Mouse (Mus musculus) limb, embryonic 11.5 days (tissue): ENCODE results near the gene Cdk5rap3. TPM values are rescaled to one million over a fixed set of nuclear protein-coding genes. Genes with fewer than 3 reads are reported as not detected.
A peak's percentile ranks its signal among the peaks of the same experiment; 100 is the strongest.

Source experiments
- ATAC-seq: fragments of 200-750 bp; cut with Nextera tagmentation; 2 replicates; pipeline ENCODE4 v1.8.0; 2017; ENCODE audit warnings: low read depth; ENCODE audit not compliant: insufficient number of reproducible peaks, low FRiP score, low TSS enrichment
- DNase-seq: peaks from one replicate; pipeline ENCODE4 v3.0.0-alpha.2; 2015; ENCODE audit warnings: low spot score
- H3K27ac ChIP-seq: fragments of 300-500 bp; sonication (generic); replicated peaks from 2 replicates; pipeline ENCODE4 v1.5.1; 2014; ENCODE audit warnings: low read depth, mild to moderate bottlenecking, low read length
- H3K27me3 ChIP-seq: fragments of 300-500 bp; sonication (generic); 2 replicates; pipeline ENCODE4 v1.6.1; 2014; ENCODE audit warnings: mild to moderate bottlenecking, low read length, mixed read lengths; ENCODE audit not compliant: control insufficient read depth, insufficient read depth
- H3K36me3 ChIP-seq: fragments of 300-500 bp; sonication (generic); 2 replicates; pipeline ENCODE4 v1.6.1; 2014; ENCODE audit warnings: mild to moderate bottlenecking, low read length, moderate library complexity, mixed read lengths; ENCODE audit not compliant: control insufficient read depth, insufficient read depth
- H3K4me1 ChIP-seq: fragments of 300-500 bp; sonication (generic); 2 replicates; pipeline ENCODE4 v1.6.1; 2014; ENCODE audit warnings: low read length, mixed read lengths; ENCODE audit not compliant: control insufficient read depth, insufficient read depth
- H3K4me2 ChIP-seq: fragments of 300-500 bp; sonication (generic); 2 replicates; pipeline ENCODE4 v1.6.1; 2014; ENCODE audit warnings: low read depth, mild to moderate bottlenecking, moderate library complexity; ENCODE audit not compliant: severe bottlenecking
- H3K4me3 ChIP-seq: fragments of 300-500 bp; sonication (generic); 2 replicates; pipeline ENCODE4 v1.5.1; 2014; ENCODE audit warnings: low read depth, low read length
- H3K9ac ChIP-seq: fragments of 300-500 bp; sonication (generic); 2 replicates; pipeline ENCODE4 v1.6.1; 2014; ENCODE audit warnings: mild to moderate bottlenecking, low read length
- H3K9me3 ChIP-seq: fragments of 300-500 bp; sonication (generic); 2 replicates; pipeline ENCODE4 v1.6.1; 2016; ENCODE audit warnings: low read length; ENCODE audit not compliant: control insufficient read depth
- WGBS: fragments of 180-500 bp; shearing (Covaris S2); extraction: QIAGEN DNeasy Blood & Tissue Kit; methylation state at CpG from one replicate; pipeline ENCODE4 v1.1.7; 2014; 5-methylcytosine and 5-hydroxymethylcytosine counted together
- polyA plus RNA-seq: library from polyadenylated mRNA; unstranded; fragments of >200 nt; fragmentation: Nextera tagmentation; extraction: Ambion mirVana; gene quantifications from 2 replicates; pipeline ENCODE4 v1.2.1, GENCODE M21; 2014

Gene Cdk5rap3
- polyA plus RNA-seq, 1 experiment from 2014 or later, result 77.0 TPM

- DNase-seq (peak; percentile 56), ATAC-seq (no peak)
- Histone ChIP-seq H3K36me3 (no peaks in the 10 kb centered on the region), H3K4me3 (no peak overlapping the region), H3K9ac (no peak overlapping the region), H3K27ac (no peak overlapping the region), H3K4me2 (no peak overlapping the region), H3K4me1 (0 out of 2 replicates have a peak, but pooled peaks cover 3% of the 10 kb centered on the region), H3K27me3 (no peaks in the 10 kb centered on the region), H3K9me3 (no peaks in the 10 kb centered on the region)
- 56% methylated on average over 10 of the region's 10 CpGs for WGBS
These were observed 21.5 kb upstream of the Cdk5rap3 start for GRCm38 (mm10) chr11:96937549-96938425.

GRCm38 (mm10) chr11:96935872-96936650, 19.8 kb upstream of the Cdk5rap3 start:
- Histone ChIP-seq H3K9ac (no peak overlapping the region), H3K4me2 (no peak overlapping the region), H3K27ac (no peak overlapping the region), H3K4me1 (0 out of 2 replicates have a peak, but pooled peaks cover 3% of the 10 kb centered on the region), H3K9me3 (no peaks in the 10 kb centered on the region), H3K4me3 (no peak overlapping the region), H3K27me3 (no peaks in the 10 kb centered on the region), H3K36me3 (no peaks in the 10 kb centered on the region)
- 87% methylated on average over 9 of the region's 9 CpGs for WGBS
- ATAC-seq, result no peak
- DNase-seq, result no peak

- peaks cover under 1% of the 10 kb centered on the region for H3K27me3 ChIP-seq
- no peak overlapping the region; the same call in 1 of the 2 replicates for H3K4me2 ChIP-seq
- no peaks in the 10 kb centered on the region for H3K9me3 ChIP-seq
- H3K4me1 ChIP-seq, result 0 out of 2 replicates have a peak, but pooled peaks cover 3% of the 10 kb centered on the region
- DNase-seq (peak; percentile 55), ATAC-seq (no peak)
- H3K36me3 ChIP-seq, result no peaks in the 10 kb centered on the region
- no peak overlapping the region for H3K27ac ChIP-seq
- H3K9ac ChIP-seq, result no peak overlapping the region
- WGBS, result 25% methylated on average over 12 of the region's 12 CpGs
- no peak overlapping the region for H3K4me3 ChIP-seq
These were observed 18.6 kb upstream of the Cdk5rap3 start for GRCm38 (mm10) chr11:96934921-96935356.

GRCm38 (mm10) chr11:96933562-96934276, 17.4 kb upstream of the Cdk5rap3 start:
- H3K36me3 ChIP-seq, result no peaks in the 10 kb centered on the region
- no peak overlapping the region for H3K27ac ChIP-seq
- no peak overlapping the region for H3K4me3 ChIP-seq
- DNase-seq, result no peak
- no peaks in the 10 kb centered on the region for H3K9me3 ChIP-seq
- peaks cover 11% of the 10 kb centered on the region for H3K27me3 ChIP-seq
- no peak overlapping the region for H3K9ac ChIP-seq
- ATAC-seq, result no peak
- 0 out of 2 replicates have a peak, but pooled peaks cover 3% of the 10 kb centered on the region for H3K4me1 ChIP-seq
- no peak overlapping the region for H3K4me2 ChIP-seq
- 94% methylated on average over 13 of the region's 13 CpGs for WGBS

- Histone ChIP-seq H3K4me1 (0 out of 2 replicates have a peak, but pooled peaks cover 3% of the 10 kb centered on the region), H3K27me3 (peaks cover 14% of the 10 kb centered on the region), H3K27ac (no peak overlapping the region), H3K4me2 (no peak overlapping the region), H3K36me3 (no peaks in the 10 kb centered on the region), H3K4me3 (no peak overlapping the region), H3K9me3 (no peaks in the 10 kb centered on the region), H3K9ac (no peak overlapping the region)
- DNase-seq (no peak), ATAC-seq (no peak)
- 63% methylated on average over 8 of the region's 8 CpGs for WGBS
These were observed 15.2 kb upstream of the Cdk5rap3 start for GRCm38 (mm10) chr11:96931327-96932062.

- Histone ChIP-seq H3K9ac (no peak overlapping the region), H3K4me1 (0 out of 2 replicates have a peak, but pooled peaks cover under 1% of the 10 kb centered on the region), H3K27me3 (peaks cover 14% of the 10 kb centered on the region), H3K9me3 (no peaks in the 10 kb centered on the region), H3K4me3 (no peak overlapping the region), H3K4me2 (no peak overlapping the region; the same call in 1 of the 2 replicates), H3K27ac (no peak overlapping the region), H3K36me3 (no peaks in the 10 kb centered on the region)
- ATAC-seq (no peak), DNase-seq (no peak)
- WGBS, result 64% methylated on average over 9 of the region's 9 CpGs
These were observed 13.6 kb upstream of the Cdk5rap3 start for GRCm38 (mm10) chr11:96929766-96930331.

GRCm38 (mm10) chr11:96929096-96929765, 12.9 kb upstream of the Cdk5rap3 start:
- Histone ChIP-seq H3K9ac (no peak overlapping the region), H3K9me3 (no peaks in the 10 kb centered on the region), H3K4me3 (no peak overlapping the region), H3K27ac (no peak overlapping the region), H3K4me2 (no peak overlapping the region), H3K27me3 (peaks cover 14% of the 10 kb centered on the region), H3K4me1 (no peaks in the 10 kb centered on the region), H3K36me3 (no peaks in the 10 kb centered on the region)
- WGBS, result 14% methylated on average over 13 of the region's 13 CpGs
- no peak for DNase-seq
- no peak for ATAC-seq
